Mouse (Mus musculus) adrenal gland, adult 8-10 months (tissue): ENCODE measurements around the gene Mchr1. TPM values are rescaled to one million over a fixed set of nuclear protein-coding genes. Genes with fewer than 3 reads are reported as not detected.

Experiments
- DNase-seq: peaks from one replicate; pipeline ENCODE4 v3.0.0; 2022
- total RNA-seq, 4 experiments: library from RNA; stranded (reverse); gene quantifications; 2 replicates each; pipeline ENCODE4 v1.2.4; 2022

Gene Mchr1
- total RNA-seq, 4 experiments from 2014 or later = 0.15 to 0.86 (median 0.51) TPM

GRCm38 (mm10) chr15:81273361-81273760 is 38.1 kb downstream of the Mchr1 start:
- no peak for DNase-seq

DNA sequence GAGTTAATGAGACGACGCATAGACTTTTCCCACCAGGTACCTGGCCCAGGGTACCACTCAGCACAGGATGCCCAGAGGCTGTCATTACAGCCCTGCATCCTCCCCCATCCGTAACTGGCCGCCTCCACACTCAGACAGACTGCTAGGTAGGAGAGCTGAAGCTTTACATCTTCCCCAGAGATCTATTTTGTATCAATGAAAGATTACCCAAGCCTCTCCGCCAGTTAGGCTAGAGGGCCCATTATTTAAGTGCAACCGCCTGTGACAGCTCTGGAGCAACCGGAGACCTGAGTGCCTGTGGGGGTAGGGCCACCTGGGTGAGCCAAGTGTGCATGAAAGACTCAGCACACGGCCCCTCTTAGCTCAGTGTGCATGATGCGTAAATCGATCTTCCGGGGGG is 42.6 kb downstream of the Mchr1 start:
- no peak for DNase-seq

- peak; percentile 45 for DNase-seq
These were observed 43.4 kb downstream of the Mchr1 start for GRCm38 (mm10) chr15:81278699-81279098.

- no peak for DNase-seq
These were observed 48.9 kb downstream of the Mchr1 start for GRCm38 (mm10) chr15:81284121-81284734.

Other genes starting within 250 kb of the Mchr1 start
- 10 to 100 TPM; 23.4 to 48.9 (median 33.4) TPM for gene Mrtfa, start 44.7 kb upstream of the Mchr1 start, total RNA-seq
- 100 to 1,000 TPM in 2 of 4 experiments, 10 to 100 TPM in 2; 70.7 to 112 (median 90.9) TPM for gene Slc25a17, start 125.3 kb downstream of the Mchr1 start, total RNA-seq
- gene St13, start 164.6 kb downstream of the Mchr1 start, total RNA-seq = 100 to 1,000 TPM; 163 to 268 (median 222) TPM
- gene Xpnpep3, start 164.6 kb downstream of the Mchr1 start, total RNA-seq = 10 to 100 TPM; 24.8 to 34.4 (median 28.9) TPM
- under 1 TPM in 1 of 4 experiments, not detected in 3; 0.34 TPM for gene Dnajb7, start 172.8 kb downstream of the Mchr1 start, total RNA-seq
- 100 to 1,000 TPM; 150 to 165 (median 155) TPM for gene Rbx1, start 230.8 kb downstream of the Mchr1 start, total RNA-seq